Comparison of ENCODE assay signal across 10 mouse cellular contexts in genomic region chr2:25877250-25877735, GRCm38 (mm10). TPM values are rescaled to one million over a fixed set of nuclear protein-coding genes. Genes with fewer than 3 reads are reported as not detected.
DNase-seq lines count a peak whose midpoint lies in the region; ATAC-seq lines count a peak whose summit lies in the region.
"Had no signal": no experiment of that assay in that cellular context is flagged by ENCODE, and none has a peak within 500 bp of the region (broad histone marks: within the 10 kb centered on the region; RNA-seq: fewer than 3 reads in every experiment).

No protein-coding gene starts in this region.

- peaks cover 11% of the 10 kb centered on the region for H3K4me1 ChIP-seq in heart, embryonic 13.5 days
- 0 out of 2 replicates have a peak, but pooled peaks cover 9% of the 10 kb centered on the region for H3K4me1 ChIP-seq in hindbrain, embryonic 14.5 days (replicated peaks; ENCODE audit: control insufficient read depth, insufficient read depth, low read length)
- H3K4me1 ChIP-seq in midbrain, embryonic 16.5 days (ENCODE audit: control insufficient read depth, insufficient read depth, low read length) = no peaks in the 10 kb centered on the region

- no peak for DNase-seq in heart, adult 11 months
- DNase-seq in brain, adult 2 months (ENCODE audit: low read depth, low spot score) = peak; percentile 53
- no peak for DNase-seq in hindbrain, embryonic 14.5 days (ENCODE audit: low spot score)
- DNase-seq in right cerebral cortex, postnatal 4 days = no peak
- no peak for DNase-seq in spleen, adult 12 weeks (ENCODE audit: low spot score)
- no peak for DNase-seq in adrenal gland, postnatal 4 days (ENCODE audit: low spot score in 2 of 2)
- DNase-seq: adrenal gland, adult 8-10 months had no signal

- H3K4me3 ChIP-seq in heart, embryonic 13.5 days = peak overlapping the region; percentile 34
- H3K4me3 ChIP-seq in hindbrain, embryonic 14.5 days (replicated peaks; ENCODE audit: low read length) = peak overlapping the region; percentile 55
- peak overlapping the region; percentile 72 for H3K4me3 ChIP-seq in midbrain, embryonic 16.5 days (ENCODE audit: low read depth, low read length)

- H3K27ac ChIP-seq in heart, embryonic 13.5 days (replicated peaks) = no peak overlapping the region
- no peak overlapping the region for H3K27ac ChIP-seq in hindbrain, embryonic 14.5 days
- no peak overlapping the region; the same call in 1 of the 2 replicates for H3K27ac ChIP-seq in midbrain, embryonic 16.5 days (ENCODE audit: low read length)

- no peak for ATAC-seq in heart, embryonic 13.5 days (ENCODE audit: extremely low read depth, insufficient number of reproducible peaks, low FRiP score, low TSS enrichment)
- no peak; the same call in none of the 2 replicates for ATAC-seq in hindbrain, embryonic 14.5 days (ENCODE audit: low FRiP score)
- no peak for ATAC-seq in midbrain, embryonic 16.5 days
- ATAC-seq: lung, postnatal 0 days had no signal

- peak overlapping the region; percentile 60 for H3K4me2 ChIP-seq in heart, embryonic 13.5 days
- H3K4me2 ChIP-seq in hindbrain, embryonic 14.5 days (replicated peaks) = peak overlapping the region; percentile 66
- H3K4me2 ChIP-seq in midbrain, embryonic 16.5 days (ENCODE audit: low read length) = peak overlapping the region; percentile 80

- H3K36me3 ChIP-seq in heart, embryonic 13.5 days = no peaks in the 10 kb centered on the region
- H3K36me3 ChIP-seq in hindbrain, embryonic 14.5 days (replicated peaks; ENCODE audit: control insufficient read depth, insufficient read depth) = no peaks in the 10 kb centered on the region
- no peaks in the 10 kb centered on the region for H3K36me3 ChIP-seq in midbrain, embryonic 16.5 days (ENCODE audit: control insufficient read depth, insufficient read depth, low read length)

- WGBS in heart, embryonic 13.5 days = 34% methylated on average over 7 of the region's 7 CpGs
- 24% methylated on average over 7 of the region's 7 CpGs for WGBS in hindbrain, embryonic 14.5 days
- WGBS in midbrain, embryonic 16.5 days = 28% methylated on average over 7 of the region's 7 CpGs

- peaks cover 7% of the 10 kb centered on the region; the same call in 1 of the 2 replicates for H3K9me3 ChIP-seq in heart, embryonic 13.5 days
- no peaks in the 10 kb centered on the region for H3K9me3 ChIP-seq in hindbrain, embryonic 14.5 days (ENCODE audit: control insufficient read depth, low read length)
- H3K9me3 ChIP-seq in midbrain, embryonic 16.5 days (replicated peaks; ENCODE audit: control insufficient read depth, low read length, poor library complexity, severe bottlenecking) = no peaks in the 10 kb centered on the region

- peaks cover 86% of the 10 kb centered on the region for H3K27me3 ChIP-seq in heart, embryonic 13.5 days (replicated peaks)
- H3K27me3 ChIP-seq in hindbrain, embryonic 14.5 days (ENCODE audit: control insufficient read depth, insufficient read depth, low read length) = peaks cover 9% of the 10 kb centered on the region
- no peaks in the 10 kb centered on the region for H3K27me3 ChIP-seq in midbrain, embryonic 16.5 days (ENCODE audit: control insufficient read depth, insufficient read depth, low read depth, low read length)

- no peak overlapping the region for H3K9ac ChIP-seq in heart, embryonic 13.5 days
- peak overlapping the region; percentile 77 for H3K9ac ChIP-seq in hindbrain, embryonic 14.5 days
- H3K9ac ChIP-seq in midbrain, embryonic 16.5 days (ENCODE audit: low read depth, low read length) = peak overlapping the region; percentile 86

RNA-seq across cellular contexts. Expression of gene Kcnt1, which starts 13.8 kb away (rescaled TPM):
- polyA plus RNA-seq in heart, embryonic 13.5 days (2015; fragmentation: Nextera tagmentation; extraction: Ambion mirVana) = 0.07 and 0.11 TPM in 2 replicates
- polyA plus RNA-seq in hindbrain, embryonic 14.5 days (2014; fragmentation: Nextera tagmentation; extraction: Ambion mirVana) = 20.4 and 20.6 TPM in 2 replicates
- 18.8 and 21.8 TPM in 2 replicates for polyA plus RNA-seq in midbrain, embryonic 16.5 days (2015; fragmentation: Nextera tagmentation; extraction: Ambion mirVana)
- total RNA-seq in adrenal gland, postnatal 4 days (2021) = 10 to 100 TPM; 12.2 to 12.9 TPM

RNA-seq across cellular contexts. Expression of gene Sohlh1, which starts 30.2 kb away (rescaled TPM):
- polyA plus RNA-seq in heart, embryonic 13.5 days (2015; fragmentation: Nextera tagmentation; extraction: Ambion mirVana) = not detected in 2 replicates
- polyA plus RNA-seq in hindbrain, embryonic 14.5 days (2014; fragmentation: Nextera tagmentation; extraction: Ambion mirVana) = not detected in 2 replicates
- not detected in 2 replicates for polyA plus RNA-seq in midbrain, embryonic 16.5 days (2015; fragmentation: Nextera tagmentation; extraction: Ambion mirVana)
- not detected for total RNA-seq in adrenal gland, postnatal 4 days (2021)
- total RNA-seq: adrenal gland, adult 8-10 months had no signal
- polyA plus RNA-seq: lung, postnatal 0 days had no signal

RNA-seq across cellular contexts. Expression of gene Lcn9, which starts 54.3 kb away (rescaled TPM):
- not detected in 2 replicates for polyA plus RNA-seq in heart, embryonic 13.5 days (2015; fragmentation: Nextera tagmentation; extraction: Ambion mirVana)
- polyA plus RNA-seq in hindbrain, embryonic 14.5 days (2014; fragmentation: Nextera tagmentation; extraction: Ambion mirVana) = not detected in 2 replicates
- polyA plus RNA-seq in midbrain, embryonic 16.5 days (2015; fragmentation: Nextera tagmentation; extraction: Ambion mirVana) = not detected in 2 replicates
- total RNA-seq in adrenal gland, postnatal 4 days (2021) = not detected
- total RNA-seq: adrenal gland, adult 8-10 months had no signal
- polyA plus RNA-seq: lung, postnatal 0 days had no signal

Comparison
In these comparisons a context has a peak if more than half of its experiments do, and no peak if none do; other contexts are left out.
1. RNA of gene Kcnt1, which starts 13.8 kb away (polyA plus RNA-seq): 18.8 to 21.8 TPM in midbrain, embryonic 16.5 days and 20.4 to 20.6 TPM in hindbrain, embryonic 14.5 days; 0.07 to 0.11 TPM in heart, embryonic 13.5 days; every median in the first group is over 10 times any median in the second.
2. Peak in every context shown above with its lines, with median percentiles within 50 percentile points of each other: H3K4me2 ChIP-seq and H3K4me3 ChIP-seq.